Mouse (Mus musculus): ENCODE data around the gene Ikbke.

The Ikbke gene

DNA sequence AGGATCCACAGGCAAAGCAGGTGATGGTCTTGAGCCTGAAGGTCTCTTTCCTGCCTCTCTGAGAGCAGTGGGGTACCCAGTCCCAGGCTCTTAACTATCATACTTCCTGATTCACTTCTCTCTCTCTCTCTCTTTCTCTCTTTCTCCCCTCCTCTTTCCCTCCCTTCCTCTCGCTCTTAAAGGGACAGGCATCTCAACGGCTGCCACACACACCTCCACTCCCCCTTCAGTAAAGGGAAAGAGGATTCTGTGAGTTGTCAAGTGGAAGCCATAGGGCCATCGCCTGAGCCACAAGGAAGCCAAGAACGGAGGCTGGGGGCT lies at the start of gene Ikbke:
Ikbke (minus strand) TSS at position 151 of the 321 bp plus-strand sequence.
- no peak for DNase-seq (ENCODE audit: low spot score)

DNA sequence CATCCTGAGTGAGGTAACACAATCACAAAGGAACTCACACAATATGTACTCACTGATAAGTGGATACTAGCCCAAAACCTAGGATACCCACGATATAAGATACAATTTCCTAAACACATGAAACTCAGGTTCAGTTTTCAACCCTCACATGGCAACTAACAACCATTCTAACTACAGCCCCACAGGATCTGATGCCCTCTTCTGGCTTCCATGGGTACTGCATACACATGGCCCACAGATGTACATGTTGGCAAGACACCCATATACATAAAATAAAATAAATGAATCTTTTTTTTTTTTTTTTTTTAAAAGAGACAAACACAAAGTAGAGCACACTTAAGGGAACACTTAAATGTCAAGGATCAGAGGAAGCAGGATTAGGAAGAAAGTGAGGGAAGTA lies 49.7 kb upstream of the Ikbke start:
- peak; percentile 5 for DNase-seq (ENCODE audit: low spot score)

DNA sequence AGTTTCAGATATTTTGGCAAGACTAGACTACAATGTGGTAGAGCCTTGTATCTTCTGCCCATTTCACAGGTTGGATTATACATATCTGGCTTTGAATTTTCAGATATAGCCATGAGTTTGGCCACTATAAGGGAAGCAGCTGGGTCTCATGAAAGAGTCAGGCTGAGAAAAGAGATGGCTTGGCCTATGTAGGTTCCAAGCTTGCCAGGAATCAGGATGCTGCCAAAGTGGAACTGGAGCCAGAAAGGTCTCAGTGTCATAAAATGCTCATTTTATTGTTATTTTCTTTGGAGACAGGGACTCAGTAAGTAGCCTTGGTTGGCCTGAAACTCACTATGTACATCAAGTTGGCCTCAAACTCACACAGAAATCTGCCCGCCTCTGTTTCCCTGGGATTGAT lies 47.8 kb upstream of the Ikbke start:
- DNase-seq (ENCODE audit: low spot score), result no peak

DNA sequence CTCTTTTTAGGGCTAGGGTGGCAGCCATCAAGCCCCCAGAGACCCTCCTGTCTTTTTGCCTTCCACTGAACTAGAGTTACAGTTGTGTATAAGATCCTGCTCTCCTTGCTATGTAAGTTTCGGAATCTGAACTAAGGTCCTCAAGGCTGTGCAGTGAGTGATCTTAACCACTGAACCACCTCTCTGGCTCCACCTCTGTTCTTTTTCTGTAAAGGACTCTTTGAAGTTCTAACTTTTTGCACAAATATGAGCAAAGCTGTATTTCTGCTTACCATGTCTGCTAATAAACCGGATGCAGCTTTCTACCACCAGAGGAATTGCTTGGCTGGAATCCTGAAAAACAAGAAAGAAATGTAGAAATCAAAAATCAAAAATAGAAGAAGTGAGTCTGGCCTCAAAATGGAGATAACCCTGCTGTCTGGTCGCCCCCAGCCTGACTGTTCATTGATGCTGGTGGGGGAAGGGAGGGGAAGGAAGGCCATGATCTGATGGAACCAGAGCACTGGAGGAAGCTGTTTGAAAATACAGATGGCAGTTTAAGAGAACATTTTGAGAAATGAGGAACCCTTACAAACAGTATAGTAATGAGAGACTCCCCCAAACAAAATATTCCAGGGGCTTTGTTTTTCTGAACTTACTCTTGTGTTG lies 45.5 kb upstream of the Ikbke start:
- DNase-seq (ENCODE audit: low spot score), result no peak

DNA sequence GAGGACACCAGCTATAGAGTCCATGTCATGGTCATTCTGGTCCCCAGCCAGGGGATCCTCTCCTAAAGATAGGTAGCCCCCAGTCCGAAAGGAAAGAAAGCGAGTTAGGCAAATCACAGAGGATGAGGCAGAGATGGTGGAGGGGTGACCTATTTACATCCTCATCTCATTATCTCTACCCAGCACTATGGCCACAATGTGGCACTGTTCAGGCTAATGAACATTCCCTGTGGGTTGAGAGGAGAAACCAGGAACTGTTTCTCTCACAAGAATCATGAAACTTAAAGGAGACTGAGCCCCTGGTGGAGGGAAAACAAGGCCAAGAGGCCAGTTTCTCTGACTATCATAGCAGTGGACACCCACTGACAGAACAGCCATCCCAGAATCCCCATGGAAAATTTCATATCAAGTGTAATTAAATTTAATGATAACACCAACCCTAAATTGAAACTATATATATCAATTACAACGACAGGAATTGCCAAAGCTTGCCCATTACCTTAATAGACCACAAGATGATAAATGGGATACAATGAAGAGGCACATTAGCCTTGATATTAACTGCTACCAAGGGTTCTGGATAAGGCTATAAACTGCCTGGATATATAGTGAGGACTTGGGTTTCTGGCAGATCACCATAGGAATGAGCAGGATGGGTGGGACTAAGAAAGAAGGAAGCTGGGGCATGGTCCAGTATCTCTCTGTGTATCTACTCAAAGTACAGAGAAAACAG lies 40.4 kb upstream of the Ikbke start:
- DNase-seq (ENCODE audit: low spot score), result no peak

DNA sequence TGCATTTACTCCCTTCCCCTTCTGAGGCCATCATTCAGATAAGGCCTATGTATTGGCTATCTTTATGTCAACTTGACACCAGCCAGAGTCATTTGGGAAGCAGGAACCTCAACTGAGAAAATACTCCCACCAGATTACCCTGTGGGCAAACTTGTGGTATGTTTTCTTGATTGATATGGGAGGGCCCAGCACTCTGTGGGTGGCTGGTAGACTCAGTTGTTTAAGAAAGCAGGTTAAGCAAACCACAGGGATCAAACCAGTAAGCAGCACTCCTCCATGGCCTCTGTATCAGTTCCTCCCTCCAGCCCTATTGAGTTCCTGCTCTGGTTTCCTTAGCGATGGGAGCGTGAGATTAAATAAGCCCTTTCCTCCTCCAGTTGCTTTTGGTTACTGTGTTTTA lies 39.0 kb upstream of the Ikbke start:
- DNase-seq (ENCODE audit: low spot score), result no peak

DNA sequence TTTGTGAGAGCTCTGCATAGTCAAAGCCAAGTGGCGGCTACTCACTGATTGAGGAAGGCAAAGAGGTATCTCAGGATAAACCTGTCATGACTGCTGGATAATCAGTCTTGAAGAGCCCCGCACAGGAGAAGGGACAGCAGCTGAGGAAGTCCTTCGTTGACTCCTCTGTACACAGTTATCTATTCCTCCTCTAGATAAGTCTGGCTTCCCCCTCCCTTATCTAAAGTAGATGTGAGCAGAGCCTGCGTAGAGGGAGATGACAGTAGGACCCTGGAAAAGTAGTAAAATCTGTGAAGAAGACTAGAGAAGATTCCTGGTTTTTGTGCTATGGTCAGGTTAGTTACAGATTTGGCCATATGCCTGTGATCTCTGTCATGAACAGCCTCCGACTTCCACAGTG lies 38.2 kb upstream of the Ikbke start:
- no peak for DNase-seq (ENCODE audit: low spot score)

DNA sequence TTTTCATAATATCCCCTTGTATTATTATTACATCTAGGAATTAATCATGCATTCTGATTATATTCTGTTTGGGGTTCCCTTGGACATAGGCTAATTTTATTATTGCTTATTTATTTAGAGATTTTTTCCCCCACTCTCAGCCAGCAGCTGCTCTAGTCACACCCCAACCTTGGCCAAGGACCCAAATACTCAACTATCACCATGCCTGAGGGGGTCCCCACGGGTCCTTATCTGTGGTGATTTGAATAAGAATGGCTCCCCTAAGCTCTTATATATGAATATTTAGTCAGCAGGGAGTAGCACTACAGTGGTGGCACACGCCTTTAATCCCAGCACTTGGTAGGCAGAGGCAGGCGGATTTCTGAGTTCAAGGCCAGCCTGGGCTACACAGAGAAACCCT lies 31.9 kb upstream of the Ikbke start:
- no peak for DNase-seq (ENCODE audit: low spot score)

DNA sequence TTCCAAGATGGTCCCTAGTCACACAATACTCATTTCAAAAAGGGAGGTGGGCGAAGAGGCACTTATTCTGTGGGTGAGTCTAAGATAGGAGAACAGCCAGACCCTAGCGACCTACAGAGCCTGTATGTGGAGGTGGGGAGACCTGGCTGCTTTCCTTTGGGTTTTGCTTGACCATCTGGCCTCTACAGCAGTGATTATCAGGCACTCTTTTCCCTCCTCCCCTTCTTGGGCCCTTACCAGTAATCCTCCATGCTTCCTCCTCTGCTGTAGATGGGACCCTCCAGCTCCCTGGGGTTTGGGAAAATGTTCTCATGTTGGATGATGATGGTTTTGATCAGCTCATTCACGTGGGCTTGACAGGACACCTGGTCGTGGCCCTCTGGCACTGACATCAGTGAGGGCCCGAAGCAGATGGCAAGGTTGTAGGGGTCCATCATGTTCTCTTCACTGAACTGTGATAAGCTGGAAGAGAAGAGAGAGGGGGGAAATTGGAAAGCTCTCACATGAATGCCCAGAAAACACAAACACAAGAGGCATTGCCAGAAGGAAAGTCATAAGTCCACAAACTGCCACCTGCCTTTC lies 30.9 kb upstream of the Ikbke start:
- DNase-seq (ENCODE audit: low spot score), result no peak

DNA sequence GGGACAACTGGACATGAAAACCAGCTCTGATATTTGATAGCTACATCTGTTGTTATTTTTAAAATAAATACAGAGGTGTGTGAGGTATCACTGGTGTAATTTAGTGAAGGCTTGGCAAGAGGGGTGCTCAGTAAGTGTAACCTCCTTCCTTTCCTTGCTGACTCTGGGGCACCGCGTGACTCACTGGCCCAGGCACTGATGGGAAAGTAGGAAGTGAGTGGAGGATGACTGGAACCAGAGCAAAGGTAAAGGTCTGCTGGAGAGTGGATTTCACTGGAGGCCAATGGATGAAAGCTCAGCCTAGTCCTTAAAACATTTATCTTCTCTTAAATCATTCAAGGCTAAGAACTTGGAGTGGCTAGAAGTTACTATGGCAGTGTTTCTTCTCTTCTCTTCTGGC lies 21.3 kb upstream of the Ikbke start:
- no peak for DNase-seq (ENCODE audit: low spot score)

DNA sequence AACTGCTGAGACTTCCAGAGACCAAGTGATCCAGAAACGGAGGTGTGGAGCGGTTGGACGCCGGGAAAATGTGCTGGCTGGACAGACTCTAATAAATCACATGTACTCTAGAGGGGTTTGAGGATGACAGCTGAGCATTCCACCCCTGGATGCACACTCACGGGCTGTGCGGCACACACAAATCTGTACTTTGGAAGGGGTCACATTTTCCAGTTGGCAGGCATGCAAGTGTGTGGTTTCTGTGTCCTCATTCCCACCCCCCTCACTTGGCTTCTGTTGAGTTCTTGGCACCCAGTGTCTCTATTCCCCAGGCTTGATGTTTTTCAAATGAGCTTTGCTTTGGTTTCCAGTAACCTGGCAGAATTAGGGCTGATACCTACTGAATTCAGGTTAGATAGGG lies 20.4 kb upstream of the Ikbke start:
- DNase-seq (ENCODE audit: low spot score), result no peak

DNA sequence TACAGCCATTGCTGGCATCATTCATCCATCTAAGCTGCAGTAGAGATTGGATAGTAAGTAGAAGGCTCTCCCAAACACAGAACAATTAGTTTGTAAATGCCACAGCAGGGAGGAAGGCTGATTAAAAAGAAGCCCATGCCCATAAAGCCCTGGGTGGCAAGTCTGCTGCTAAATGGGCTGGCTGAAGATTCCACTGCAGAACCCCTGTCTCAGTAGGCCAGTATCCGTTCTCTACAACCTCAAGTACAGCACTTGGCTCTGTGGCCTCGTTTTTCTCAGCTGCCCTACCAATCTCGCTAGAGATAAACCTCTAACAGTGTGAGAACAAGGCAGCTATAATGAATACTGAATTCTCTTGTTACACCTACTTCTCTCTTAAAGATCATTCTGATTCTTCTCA lies 19.8 kb upstream of the Ikbke start:
- DNase-seq (ENCODE audit: low spot score), result no peak

DNA sequence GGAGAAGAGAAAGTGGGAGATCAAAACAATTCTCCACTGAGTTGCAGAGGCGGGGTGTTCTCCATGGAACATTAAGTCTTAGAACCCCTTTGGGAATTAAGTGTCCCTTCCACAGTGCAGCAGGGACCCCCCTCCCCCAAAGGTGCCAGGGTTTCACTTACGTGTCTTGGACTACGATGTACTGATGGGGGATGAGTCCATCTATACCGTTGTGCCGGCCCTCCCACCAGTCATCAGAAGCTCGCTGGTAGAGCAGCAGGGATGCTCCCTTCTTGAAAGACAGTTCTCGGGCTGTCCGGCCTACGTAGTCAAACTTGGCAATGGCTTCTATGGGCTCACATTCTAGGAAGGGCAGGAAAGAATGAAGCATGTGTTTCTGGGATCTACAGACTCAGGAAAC lies 18.8 kb upstream of the Ikbke start:
- no peak for DNase-seq (ENCODE audit: low spot score)

DNA sequence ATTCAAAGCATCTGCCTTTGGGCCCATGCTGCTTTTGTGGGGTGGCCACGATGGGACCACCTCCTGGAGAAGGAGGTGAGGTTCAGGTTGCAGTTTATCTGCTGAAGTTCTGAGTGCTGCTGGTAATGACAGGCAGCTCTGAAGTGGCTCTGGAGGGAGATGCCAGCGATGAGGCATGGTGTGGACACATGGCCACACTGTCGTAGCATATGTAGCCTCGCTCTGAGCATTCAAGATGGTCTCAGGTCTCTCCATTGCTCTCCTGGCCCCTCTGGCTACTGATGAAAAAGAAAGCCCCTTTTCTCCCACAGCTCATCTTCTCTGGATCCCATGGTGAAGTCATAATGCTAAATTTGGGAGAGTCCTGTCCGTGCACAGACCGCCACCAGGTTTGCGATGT lies 17.3 kb upstream of the Ikbke start:
- DNase-seq (ENCODE audit: low spot score), result no peak

DNA sequence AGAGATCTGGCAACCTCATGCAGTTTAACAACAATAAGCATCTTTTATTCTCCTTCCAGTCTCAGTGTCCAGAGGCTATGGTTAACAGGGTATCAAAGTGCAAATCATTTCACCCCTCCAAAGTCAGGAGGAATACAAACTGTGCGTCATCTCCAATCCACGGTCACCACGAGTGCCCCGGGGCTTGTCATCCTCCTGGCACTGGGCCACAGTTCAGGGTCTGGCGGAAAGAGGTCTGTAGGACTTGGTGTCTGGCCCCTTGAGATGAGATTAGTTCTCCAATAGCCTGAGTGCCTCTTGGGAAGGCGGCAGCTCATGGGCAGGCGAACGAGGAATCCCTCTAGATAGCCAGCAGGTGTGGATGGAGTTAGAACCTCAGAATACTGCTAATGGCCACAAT lies 15.8 kb upstream of the Ikbke start:
- DNase-seq (ENCODE audit: low spot score), result no peak

DNA sequence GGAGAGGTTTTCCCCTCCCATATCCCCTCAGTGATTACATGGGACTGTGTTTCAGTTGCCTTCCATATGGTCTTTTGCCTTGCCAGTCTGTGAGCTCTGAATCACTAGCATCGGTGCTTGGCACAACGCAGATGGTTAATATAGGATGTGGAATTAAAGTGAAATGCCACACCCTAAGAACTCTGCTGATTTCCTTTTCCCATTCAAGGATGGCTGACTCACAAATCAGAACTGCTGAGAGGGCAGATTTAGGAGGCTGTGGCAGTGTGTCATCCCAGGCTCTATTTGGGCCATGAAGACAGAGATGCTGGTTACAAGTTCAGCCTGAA lies 14.5 kb upstream of the Ikbke start:
- DNase-seq (ENCODE audit: low spot score), result no peak

DNA sequence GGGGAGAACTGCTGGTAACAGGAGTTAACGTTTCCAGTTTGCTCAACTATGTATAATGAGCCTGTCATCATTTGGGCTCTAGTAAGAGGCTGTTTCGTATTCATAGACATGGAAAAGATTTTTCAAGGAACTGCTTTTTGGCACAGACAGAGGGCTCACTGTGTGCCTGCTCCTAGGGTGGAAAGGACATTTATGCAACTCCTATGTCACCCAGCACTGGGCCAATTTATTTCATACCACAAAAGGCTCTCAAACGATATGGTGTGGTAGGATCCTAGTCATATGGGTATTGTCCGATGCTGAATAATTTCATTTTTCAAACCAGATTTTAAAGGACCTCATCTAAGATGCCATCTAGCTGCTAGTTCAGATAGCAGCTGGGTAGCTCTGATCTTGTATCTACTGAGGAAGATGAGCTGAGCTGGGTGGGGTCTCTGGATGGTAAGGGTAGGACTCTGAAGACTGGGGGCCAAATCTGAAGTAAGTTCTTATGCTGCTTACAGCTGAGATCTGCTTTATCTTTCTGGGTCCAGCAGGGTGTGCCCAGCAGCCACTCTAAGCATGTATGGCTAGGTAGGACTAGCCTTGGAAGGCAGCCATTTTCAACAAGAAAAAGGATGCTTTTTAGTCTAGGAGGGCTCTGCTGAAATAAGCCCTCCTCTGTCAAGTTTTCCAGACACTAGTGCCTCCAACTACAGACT lies 14.0 kb upstream of the Ikbke start:
- no peak for DNase-seq (ENCODE audit: low spot score)

DNA sequence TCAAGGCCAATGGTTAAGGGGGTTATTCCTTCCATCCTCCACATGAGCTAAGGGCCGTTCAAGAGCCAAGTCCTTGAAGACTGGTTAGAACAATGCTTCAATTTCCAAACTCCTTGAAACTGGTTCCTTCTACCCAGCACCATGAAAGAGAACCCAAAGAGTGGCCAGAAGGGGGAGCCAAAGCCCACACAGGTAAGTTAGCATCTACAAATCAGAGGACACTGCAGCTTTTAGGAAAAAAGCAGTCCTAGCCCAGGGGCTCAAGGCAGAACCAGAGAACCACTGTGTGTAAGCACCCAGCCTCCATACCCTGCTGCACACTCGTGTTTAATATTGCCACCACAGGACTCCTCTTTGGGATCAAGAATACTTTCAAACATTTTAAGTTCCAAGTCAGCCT lies 11.2 kb upstream of the Ikbke start:
- DNase-seq (ENCODE audit: low spot score), result peak; percentile 35

DNA sequence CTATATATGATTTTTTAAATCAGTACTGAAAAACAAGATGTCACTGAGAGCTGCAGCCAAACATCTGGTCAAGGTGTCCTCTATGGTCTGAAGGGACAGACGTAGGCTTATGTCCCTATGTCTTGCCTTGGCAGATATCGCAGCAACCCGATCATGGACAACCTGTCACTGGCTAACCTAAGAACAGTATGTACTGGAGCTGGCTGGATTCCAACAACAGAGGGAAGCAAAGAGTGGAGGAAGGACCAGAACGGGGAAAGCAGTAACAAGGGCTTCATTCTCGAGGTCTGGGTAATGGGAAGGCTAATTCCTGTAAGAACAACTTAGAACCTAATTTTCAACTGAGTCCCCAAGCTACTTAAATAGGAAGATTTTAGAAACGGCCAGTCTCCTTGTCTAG lies 9.5 kb upstream of the Ikbke start:
- DNase-seq (ENCODE audit: low spot score), result no peak

DNA sequence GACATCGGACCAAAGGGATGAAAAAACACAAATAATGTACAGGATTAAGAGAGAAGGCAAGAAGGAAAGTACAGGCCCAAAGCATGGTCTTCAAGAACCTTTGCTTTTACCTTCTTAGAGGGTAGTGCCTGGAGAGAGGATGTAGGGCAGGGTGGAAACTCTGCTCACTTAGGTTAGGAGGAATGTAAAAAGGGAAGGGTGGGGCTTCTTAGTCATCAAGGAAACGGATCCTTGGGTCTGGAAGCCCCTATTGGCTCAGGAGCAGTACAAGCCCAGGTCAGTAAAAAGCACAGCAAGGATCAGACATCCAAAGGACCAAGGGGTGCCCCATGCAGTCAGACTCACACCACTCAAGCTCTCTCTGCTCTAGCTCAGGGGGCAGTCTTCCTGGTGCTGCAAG lies 7.9 kb upstream of the Ikbke start:
- no peak for DNase-seq (ENCODE audit: low spot score)

DNA sequence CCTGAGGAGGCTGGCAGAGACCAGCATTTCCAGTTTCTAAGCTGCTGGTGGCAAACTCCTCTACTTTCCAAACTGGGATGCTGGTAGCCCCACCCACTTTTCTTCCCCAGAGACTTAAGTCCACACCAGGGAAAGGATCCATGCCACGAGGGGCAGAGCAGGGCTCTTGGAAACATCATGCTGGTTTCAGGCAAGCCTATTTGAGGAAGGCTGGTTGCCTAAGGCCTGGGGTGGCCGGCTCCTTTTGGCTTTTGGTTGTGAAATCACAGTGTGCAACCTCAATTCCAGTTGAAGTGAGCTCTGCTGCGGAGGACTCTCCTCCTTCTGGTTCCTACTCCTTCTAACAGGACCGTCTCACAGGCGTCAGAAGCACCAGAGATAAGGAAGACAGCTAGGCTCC lies 7.4 kb upstream of the Ikbke start:
- no peak for DNase-seq (ENCODE audit: low spot score)

DNA sequence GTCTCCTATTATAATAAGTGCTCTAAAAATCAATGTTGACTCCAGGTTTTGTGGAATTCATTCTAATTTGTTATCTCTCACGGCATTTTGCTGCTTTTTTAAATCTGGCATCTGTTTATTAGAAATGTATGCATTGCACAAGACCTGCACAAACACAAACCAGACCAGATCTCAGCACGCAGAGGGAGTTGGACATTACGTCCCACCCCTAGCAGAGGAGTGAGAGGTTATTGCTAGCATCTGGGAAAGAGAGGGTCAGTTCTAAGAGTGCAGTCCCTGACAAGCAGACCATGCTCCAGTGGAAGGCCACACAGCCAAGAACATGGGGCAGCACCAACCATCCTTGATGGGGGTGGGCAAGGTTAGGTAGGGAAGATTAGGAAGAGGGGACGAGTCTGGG lies 5.2 kb upstream of the Ikbke start:
- no peak for DNase-seq (ENCODE audit: low spot score)

DNA sequence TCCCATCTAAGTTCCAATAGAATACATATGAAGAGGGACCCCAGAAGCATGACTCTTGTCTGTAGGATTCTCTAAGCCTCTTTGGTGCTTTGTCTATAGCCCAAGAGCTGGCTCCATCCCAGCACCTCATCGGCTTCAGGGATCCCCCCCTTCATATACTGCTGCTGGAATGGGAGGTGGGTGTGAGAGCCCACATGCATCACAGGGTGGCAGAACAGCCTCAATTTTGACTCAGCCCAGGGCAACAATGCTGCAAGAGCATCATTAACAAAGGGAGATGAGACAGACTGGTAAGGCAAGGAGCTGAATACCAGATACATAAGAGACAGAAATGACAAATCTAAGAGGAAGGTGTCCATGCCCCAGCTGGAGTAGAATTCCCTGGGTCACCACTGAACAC lies 4.8 kb upstream of the Ikbke start:
- DNase-seq (ENCODE audit: low spot score), result no peak

DNA sequence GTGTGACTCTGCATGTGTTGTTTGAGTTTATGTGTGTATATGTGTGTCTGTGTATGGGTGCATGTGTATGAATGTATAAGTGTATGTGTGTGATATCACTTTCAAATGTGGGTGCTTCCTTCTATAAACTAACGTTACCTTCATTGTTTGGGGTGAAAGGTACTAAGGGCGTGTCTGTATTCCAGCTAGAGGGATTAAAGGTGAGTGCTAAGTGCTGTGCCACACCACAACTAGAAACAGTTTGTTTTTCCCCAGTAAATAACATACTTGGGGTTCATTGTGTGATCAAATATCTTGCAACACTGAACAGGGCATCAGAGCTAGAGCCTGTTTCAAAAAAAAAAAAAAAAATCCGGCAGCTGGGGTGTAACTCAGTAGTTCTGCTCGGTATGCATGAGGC lies 2.3 kb upstream of the Ikbke start:
- no peak for DNase-seq (ENCODE audit: low spot score)

Data from spleen, adult 12 weeks (tissue).